In genomic region chr17:5129606-5130005, GRCm38 (mm10) we compare ENCODE assay signal across 16 mouse cellular contexts.
"Had no signal": no experiment of that assay in that cellular context is flagged by ENCODE, and none has a peak within 500 bp of the region (broad histone marks: within the 10 kb centered on the region; RNA-seq: fewer than 3 reads in every experiment).

No protein-coding gene starts in this region.

- H3K4me2 ChIP-seq: neural tube, embryonic 12.5 days; neural tube, embryonic 13.5 days; neural tube, embryonic 15.5 days; stomach, embryonic 15.5 days had no signal

- H3K9ac ChIP-seq: neural tube, embryonic 12.5 days; neural tube, embryonic 13.5 days; neural tube, embryonic 15.5 days; stomach, embryonic 15.5 days had no signal

- H3K36me3 ChIP-seq: neural tube, embryonic 12.5 days; neural tube, embryonic 13.5 days; neural tube, embryonic 15.5 days; stomach, embryonic 15.5 days had no signal

- DNase-seq: retina, postnatal 1 day; right cerebral cortex, adult 18-20 months; right cerebral cortex, postnatal 14 days; right cerebral cortex, postnatal 25 days; spleen, adult 18-20 months; thymus, adult 18-20 months; thymus, adult 2 months; thymus, postnatal 14 days; thymus, postnatal 25 days; thymus, postnatal 36 days; thymus, postnatal 4 days had no signal

- H3K4me3 ChIP-seq: neural tube, embryonic 12.5 days; neural tube, embryonic 13.5 days; neural tube, embryonic 15.5 days; stomach, embryonic 15.5 days had no signal

- H3K4me1 ChIP-seq: stomach, embryonic 15.5 days had no signal

- H3K27ac ChIP-seq: neural tube, embryonic 12.5 days; neural tube, embryonic 13.5 days; neural tube, embryonic 15.5 days; stomach, embryonic 15.5 days; stomach, postnatal 0 days had no signal

- H3K9me3 ChIP-seq: neural tube, embryonic 12.5 days; neural tube, embryonic 13.5 days; neural tube, embryonic 15.5 days; stomach, embryonic 15.5 days had no signal

- H3K27me3 ChIP-seq: neural tube, embryonic 12.5 days; neural tube, embryonic 13.5 days; neural tube, embryonic 15.5 days; stomach, embryonic 15.5 days had no signal
